Mouse (Mus musculus): ENCODE measurements around the gene Pank4. TPM values are rescaled to one million over a fixed set of nuclear protein-coding genes. Genes with fewer than 3 reads are reported as not detected.

Pank4 gene
- total RNA-seq, 2 experiments from 2014 or later: 34.9 to 37.1 TPM

Other genes with a start within 250 kb of the Pank4 start
- 1 to 10 TPM; 3.3 to 3.4 TPM for gene Ttc34, start 126.7 kb upstream of the Pank4 start, total RNA-seq (2021)
- gene Mmel1, start 94.5 kb upstream of the Pank4 start, total RNA-seq (2021): 1 to 10 TPM in 1 of 2 experiments, under 1 TPM in 1; 0.32 to 1.0 TPM
- gene Fam213b, start 65.0 kb upstream of the Pank4 start, total RNA-seq (2021): 10 to 100 TPM; 40.9 to 51.7 TPM
- gene Tnfrsf14, start 35.6 kb upstream of the Pank4 start, total RNA-seq (2021): 1 to 10 TPM in 1 of 2 experiments, under 1 TPM in 1; 0.62 to 1.9 TPM
- gene Hes5, start 3.2 kb upstream of the Pank4 start, total RNA-seq (2021): 10 to 100 TPM; 30.2 to 37.9 TPM
- 10 to 100 TPM; 91.4 to 98.9 TPM for gene Plch2, start 92.7 kb downstream of the Pank4 start, total RNA-seq (2021)
- gene Pex10, start 102.9 kb downstream of the Pank4 start, total RNA-seq (2021): 10 to 100 TPM; 21.6 to 26.5 TPM
- gene Rer1, start 122.3 kb downstream of the Pank4 start, total RNA-seq (2021): 10 to 100 TPM; 62.2 to 67.3 TPM
- gene Morn1, start 122.5 kb downstream of the Pank4 start, total RNA-seq (2021): 10 to 100 TPM; 11.2 to 17.3 TPM